Mouse (Mus musculus): ENCODE data around the gene Kcnk18. TPM values are rescaled to one million over a fixed set of nuclear protein-coding genes. Genes with fewer than 3 reads are reported as not detected.
A peak's percentile ranks its signal among the peaks of the same experiment; 100 is the strongest.

Kcnk18 gene
- polyA plus RNA-seq, 1 experiment: not detected

DNA sequence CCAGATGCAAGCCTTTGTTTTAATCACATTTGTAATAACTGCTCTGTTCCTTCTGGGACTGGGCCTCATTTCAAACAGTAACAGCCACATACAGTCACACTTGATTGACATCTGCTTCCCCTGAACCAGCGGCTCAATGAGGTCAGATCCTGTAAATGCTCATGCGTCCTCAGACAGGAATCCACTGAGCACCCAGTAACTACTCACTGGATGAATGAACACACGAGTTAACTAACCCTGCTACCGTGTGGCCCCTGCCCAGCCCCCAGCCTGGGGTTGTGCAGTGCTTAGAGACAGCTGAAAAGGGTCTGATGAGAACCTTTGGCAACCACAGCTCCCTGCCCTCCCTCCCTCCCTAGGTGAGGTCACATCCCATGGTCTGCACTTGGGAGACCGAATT, 13.8 kb downstream of the Kcnk18 start:
- Histone ChIP-seq H3K27me3 (ENCODE audit: control insufficient read depth, insufficient read depth, low read length) (no peaks in the 10 kb centered on the region), H3K4me1 (ENCODE audit: control insufficient read depth, insufficient read depth, low read length) (no peaks in the 10 kb centered on the region; the same call in 1 of the 2 replicates), H3K27ac (ENCODE audit: insufficient read depth, low read length) (no peak overlapping the region), H3K4me3 (replicated peaks; ENCODE audit: insufficient read depth, low read depth, low read length) (no peak overlapping the region)
- no peak for DNase-seq
- 58% methylated on average over 5 of the region's 5 CpGs for WGBS
- TF ChIP-seq POLR2A (IDR thresholded peaks at IDR 0.05; ENCODE audit: borderline replicate concordance, insufficient read depth, low read length): no peak
- no peak for TF ChIP-seq CTCF (IDR thresholded peaks at IDR 0.05; ENCODE audit: borderline replicate concordance, insufficient read depth, low read depth, low read length)

DNA sequence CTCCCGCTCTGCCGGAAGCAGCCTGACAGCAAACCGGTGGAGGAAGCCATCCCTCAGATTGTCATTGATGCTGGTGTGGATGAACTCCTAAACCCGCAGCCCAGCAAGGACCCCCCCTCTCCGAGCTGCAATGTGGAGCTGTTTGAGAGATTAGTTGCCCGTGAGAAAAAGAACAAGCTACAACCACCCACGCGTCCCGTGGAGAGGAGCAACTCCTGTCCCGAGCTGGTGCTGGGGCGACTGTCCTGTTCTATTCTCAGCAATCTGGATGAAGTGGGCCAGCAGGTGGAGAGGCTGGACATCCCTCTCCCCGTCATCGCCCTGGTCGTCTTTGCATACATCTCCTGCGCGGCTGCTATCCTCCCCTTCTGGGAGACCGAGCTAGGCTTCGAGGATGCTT, 16.0 kb downstream of the Kcnk18 start:
- no peaks in the 10 kb centered on the region for H3K27me3 ChIP-seq (ENCODE audit: control insufficient read depth, insufficient read depth, low read length)
- TF ChIP-seq CTCF (IDR thresholded peaks at IDR 0.05; ENCODE audit: borderline replicate concordance, insufficient read depth, low read depth, low read length): no peak
- TF ChIP-seq POLR2A (IDR thresholded peaks at IDR 0.05; ENCODE audit: borderline replicate concordance, insufficient read depth, low read length): no peak
- H3K4me1 ChIP-seq (ENCODE audit: control insufficient read depth, insufficient read depth, low read length): no peaks in the 10 kb centered on the region
- DNase-seq: no peak
- H3K4me3 ChIP-seq (replicated peaks; ENCODE audit: insufficient read depth, low read depth, low read length): no peak overlapping the region
- no peak overlapping the region for H3K27ac ChIP-seq (ENCODE audit: insufficient read depth, low read length)
- WGBS: 86% methylated on average over 18 of the region's 18 CpGs

DNA sequence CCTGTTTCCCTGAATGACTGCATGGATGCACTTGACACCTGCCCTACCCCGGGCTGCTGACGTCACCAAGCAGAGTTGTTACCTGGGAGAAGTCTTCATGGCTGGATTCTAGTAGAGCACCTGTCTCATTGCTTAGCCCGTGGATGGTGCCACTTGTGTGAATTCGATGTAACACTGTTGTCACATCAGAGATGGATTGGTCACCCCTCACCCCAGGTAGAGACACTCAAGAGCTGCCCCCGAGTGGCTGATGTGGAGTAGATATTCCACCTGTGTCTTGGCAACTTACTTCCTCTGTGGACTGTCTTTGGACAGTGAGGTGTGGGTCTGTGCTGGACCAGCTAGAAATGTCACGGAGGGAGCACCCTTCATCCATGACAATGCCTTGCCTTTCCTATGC, 17.0 kb downstream of the Kcnk18 start:
- TF ChIP-seq CTCF (IDR thresholded peaks at IDR 0.05; ENCODE audit: borderline replicate concordance, insufficient read depth, low read depth, low read length) (no peak), POLR2A (IDR thresholded peaks at IDR 0.05; ENCODE audit: borderline replicate concordance, insufficient read depth, low read length) (no peak)
- H3K4me3 ChIP-seq (replicated peaks; ENCODE audit: insufficient read depth, low read depth, low read length): no peak overlapping the region
- no peaks in the 10 kb centered on the region for H3K4me1 ChIP-seq (ENCODE audit: control insufficient read depth, insufficient read depth, low read length)
- no peak for DNase-seq
- WGBS: 71% methylated on average over 6 of the region's 6 CpGs
- H3K27me3 ChIP-seq (ENCODE audit: control insufficient read depth, insufficient read depth, low read length): no peaks in the 10 kb centered on the region
- no peak overlapping the region for H3K27ac ChIP-seq (ENCODE audit: insufficient read depth, low read length)

DNA sequence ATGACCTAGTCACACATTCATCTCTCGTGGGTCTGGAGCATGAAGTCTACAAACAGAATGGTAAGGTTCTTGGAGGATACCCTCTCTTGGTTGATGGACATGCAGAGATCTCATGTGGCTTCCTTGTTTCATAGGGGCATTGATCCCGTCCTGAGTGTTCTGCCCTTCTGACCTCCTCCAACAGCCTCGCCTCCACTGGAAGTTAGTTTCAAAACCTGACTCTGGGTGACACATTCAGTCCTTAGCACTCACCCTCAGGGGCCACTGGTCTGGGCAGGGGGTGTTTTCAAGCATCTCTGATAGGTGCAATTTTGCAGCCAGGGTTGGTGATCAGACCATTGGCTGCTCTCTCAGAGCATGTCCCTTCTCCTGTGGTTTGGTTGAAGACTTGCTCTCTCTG, 19.6 kb downstream of the Kcnk18 start:
- WGBS: 89% methylated on average over 3 of the region's 3 CpGs
- TF ChIP-seq POLR2A (IDR thresholded peaks at IDR 0.05; ENCODE audit: borderline replicate concordance, insufficient read depth, low read length): no peak
- TF ChIP-seq CTCF (IDR thresholded peaks at IDR 0.05; ENCODE audit: borderline replicate concordance, insufficient read depth, low read depth, low read length): no peak
- DNase-seq: no peak
- H3K4me1 ChIP-seq (ENCODE audit: control insufficient read depth, insufficient read depth, low read length): no peaks in the 10 kb centered on the region
- H3K4me3 ChIP-seq (replicated peaks; ENCODE audit: insufficient read depth, low read depth, low read length): no peak overlapping the region
- H3K27ac ChIP-seq (ENCODE audit: insufficient read depth, low read length): no peak overlapping the region
- no peaks in the 10 kb centered on the region for H3K27me3 ChIP-seq (ENCODE audit: control insufficient read depth, insufficient read depth, low read length)

DNA sequence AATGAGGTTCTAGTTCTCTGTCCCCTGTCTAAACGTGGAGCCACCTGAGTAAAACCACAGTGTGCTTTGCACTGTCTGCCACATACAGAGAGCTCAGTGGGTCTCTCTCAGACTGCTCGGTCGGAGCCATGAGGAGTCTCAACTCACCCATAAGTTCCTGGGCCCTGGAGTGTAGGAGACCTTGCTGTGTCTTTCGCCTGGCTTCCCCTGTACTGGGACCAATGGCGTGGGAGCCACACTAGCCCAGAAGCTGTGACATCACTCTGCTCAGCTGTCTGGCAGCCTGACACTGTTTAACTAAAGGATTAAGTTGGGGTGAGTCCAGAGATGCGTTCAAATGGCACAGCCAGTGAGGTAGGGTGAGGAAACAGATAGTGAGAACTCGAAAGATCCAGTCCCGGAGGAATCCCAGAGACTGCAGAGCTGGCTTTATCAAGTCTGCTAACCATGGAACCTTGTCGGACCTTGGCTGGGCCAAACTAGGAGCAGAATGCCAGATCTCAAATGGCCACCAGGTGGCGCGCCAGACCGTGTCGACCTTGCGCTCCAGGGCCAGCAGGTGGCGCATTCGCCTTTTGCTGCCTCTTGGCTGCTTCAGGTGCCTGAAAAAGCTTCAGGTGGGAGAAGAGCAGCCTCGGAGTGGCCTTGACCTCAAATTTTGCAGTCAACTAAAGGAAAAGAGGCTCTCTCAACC, 20.3 kb downstream of the Kcnk18 start:
- TF ChIP-seq POLR2A (IDR thresholded peaks at IDR 0.05; ENCODE audit: borderline replicate concordance, insufficient read depth, low read length) (no peak), CTCF (IDR thresholded peaks at IDR 0.05; ENCODE audit: borderline replicate concordance, insufficient read depth, low read depth, low read length) (peak; percentile 100)
- Histone ChIP-seq H3K4me3 (replicated peaks; ENCODE audit: insufficient read depth, low read depth, low read length) (no peak overlapping the region), H3K4me1 (ENCODE audit: control insufficient read depth, insufficient read depth, low read length) (no peaks in the 10 kb centered on the region), H3K27ac (ENCODE audit: insufficient read depth, low read length) (no peak overlapping the region), H3K27me3 (ENCODE audit: control insufficient read depth, insufficient read depth, low read length) (no peaks in the 10 kb centered on the region)
- 19% methylated on average over 17 of the region's 17 CpGs for WGBS
- peak; percentile 69 to 86 for DNase-seq

DNA sequence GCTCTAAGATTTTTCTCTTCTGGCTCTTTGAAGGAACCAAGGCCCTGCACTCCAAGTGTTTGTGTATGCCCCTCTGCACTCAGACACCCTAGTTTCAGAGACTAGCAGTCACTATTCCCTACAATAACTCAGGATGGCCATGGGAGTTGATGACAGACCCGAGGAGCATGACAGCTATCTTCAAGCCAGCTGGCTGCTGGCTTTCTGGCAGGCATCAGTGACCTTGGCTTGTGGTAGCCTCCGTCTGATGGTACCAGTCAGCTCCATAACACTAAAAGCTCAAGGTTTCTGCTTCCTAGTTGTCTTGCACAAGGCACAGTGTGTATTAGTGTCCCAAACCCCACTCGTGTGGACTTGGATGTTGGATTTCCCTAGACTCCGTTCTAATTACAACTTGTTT, 23.0 kb downstream of the Kcnk18 start:
- H3K27ac ChIP-seq (ENCODE audit: insufficient read depth, low read length): no peak overlapping the region
- no peaks in the 10 kb centered on the region for H3K4me1 ChIP-seq (ENCODE audit: control insufficient read depth, insufficient read depth, low read length)
- DNase-seq: no peak
- no peak overlapping the region for H3K4me3 ChIP-seq (replicated peaks; ENCODE audit: insufficient read depth, low read depth, low read length)
- H3K27me3 ChIP-seq (ENCODE audit: control insufficient read depth, insufficient read depth, low read length): no peaks in the 10 kb centered on the region
- no peak for TF ChIP-seq CTCF (IDR thresholded peaks at IDR 0.05; ENCODE audit: borderline replicate concordance, insufficient read depth, low read depth, low read length)
- TF ChIP-seq POLR2A (IDR thresholded peaks at IDR 0.05; ENCODE audit: borderline replicate concordance, insufficient read depth, low read length): no peak
- WGBS: 50% methylated on average over 4 of the region's 4 CpGs

DNA sequence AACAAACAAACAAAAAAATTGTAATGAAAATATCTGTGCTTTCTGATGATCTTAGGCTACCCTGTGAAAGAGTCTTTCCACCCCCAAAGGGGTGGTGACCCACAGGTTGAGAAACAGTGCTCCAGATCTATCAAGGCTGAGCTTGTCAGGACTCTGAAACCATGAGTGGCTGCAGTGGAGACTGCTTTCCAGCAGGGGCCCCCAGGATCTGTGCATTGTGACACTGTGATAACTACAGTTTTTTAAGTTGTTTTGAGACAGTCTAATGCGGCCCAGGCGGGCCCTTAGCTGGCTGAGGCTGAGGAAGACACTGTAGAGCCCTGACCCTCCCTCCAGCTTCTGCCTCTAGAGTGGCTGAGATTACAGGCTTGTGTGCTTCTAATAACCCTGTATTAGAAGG, 24.0 kb downstream of the Kcnk18 start:
- TF ChIP-seq CTCF (IDR thresholded peaks at IDR 0.05; ENCODE audit: borderline replicate concordance, insufficient read depth, low read depth, low read length) (no peak), POLR2A (IDR thresholded peaks at IDR 0.05; ENCODE audit: borderline replicate concordance, insufficient read depth, low read length) (no peak)
- H3K27ac ChIP-seq (ENCODE audit: insufficient read depth, low read length): no peak overlapping the region

DNA sequence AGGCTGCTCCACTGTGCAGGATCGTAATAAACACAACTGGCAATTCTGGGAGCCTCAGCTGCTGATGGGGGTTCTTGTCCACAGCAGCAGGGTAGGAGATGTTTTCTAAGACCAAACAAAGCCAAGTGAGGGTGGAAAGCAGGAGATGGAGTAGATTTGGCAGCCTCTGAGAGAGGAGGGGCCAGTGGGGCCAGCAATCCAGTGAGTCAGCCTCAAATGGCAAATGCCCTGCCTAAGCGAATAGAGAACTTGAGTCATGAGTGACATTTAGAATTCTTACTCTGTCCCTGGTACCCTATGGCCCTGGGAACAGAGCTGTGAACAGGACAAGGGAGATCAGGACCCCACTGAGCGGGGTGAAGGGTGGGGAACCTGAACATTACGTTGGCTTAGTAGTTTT, 29.1 kb downstream of the Kcnk18 start:
- H3K4me1 ChIP-seq (ENCODE audit: control insufficient read depth, insufficient read depth, low read length): no peaks in the 10 kb centered on the region
- no peak for DNase-seq
- H3K4me3 ChIP-seq (replicated peaks; ENCODE audit: insufficient read depth, low read depth, low read length): no peak overlapping the region
- no peaks in the 10 kb centered on the region for H3K27me3 ChIP-seq (ENCODE audit: control insufficient read depth, insufficient read depth, low read length)
- TF ChIP-seq POLR2A (IDR thresholded peaks at IDR 0.05; ENCODE audit: borderline replicate concordance, insufficient read depth, low read length) (no peak), CTCF (IDR thresholded peaks at IDR 0.05; ENCODE audit: borderline replicate concordance, insufficient read depth, low read depth, low read length) (no peak)
- 75% methylated on average over 4 of the region's 4 CpGs for WGBS
- no peak overlapping the region for H3K27ac ChIP-seq (ENCODE audit: insufficient read depth, low read length)

More for the DNA sequence above, 24.0 kb downstream of the Kcnk18 start:
- Histone ChIP-seq H3K4me1 (ENCODE audit: control insufficient read depth, insufficient read depth, low read length) (no peaks in the 10 kb centered on the region), H3K27me3 (ENCODE audit: control insufficient read depth, insufficient read depth, low read length) (no peaks in the 10 kb centered on the region), H3K4me3 (replicated peaks; ENCODE audit: insufficient read depth, low read depth, low read length) (no peak overlapping the region)
- DNase-seq: no peak
- 90% methylated on average over 2 of the region's 2 CpGs for WGBS
